In the genomic region with DNA sequence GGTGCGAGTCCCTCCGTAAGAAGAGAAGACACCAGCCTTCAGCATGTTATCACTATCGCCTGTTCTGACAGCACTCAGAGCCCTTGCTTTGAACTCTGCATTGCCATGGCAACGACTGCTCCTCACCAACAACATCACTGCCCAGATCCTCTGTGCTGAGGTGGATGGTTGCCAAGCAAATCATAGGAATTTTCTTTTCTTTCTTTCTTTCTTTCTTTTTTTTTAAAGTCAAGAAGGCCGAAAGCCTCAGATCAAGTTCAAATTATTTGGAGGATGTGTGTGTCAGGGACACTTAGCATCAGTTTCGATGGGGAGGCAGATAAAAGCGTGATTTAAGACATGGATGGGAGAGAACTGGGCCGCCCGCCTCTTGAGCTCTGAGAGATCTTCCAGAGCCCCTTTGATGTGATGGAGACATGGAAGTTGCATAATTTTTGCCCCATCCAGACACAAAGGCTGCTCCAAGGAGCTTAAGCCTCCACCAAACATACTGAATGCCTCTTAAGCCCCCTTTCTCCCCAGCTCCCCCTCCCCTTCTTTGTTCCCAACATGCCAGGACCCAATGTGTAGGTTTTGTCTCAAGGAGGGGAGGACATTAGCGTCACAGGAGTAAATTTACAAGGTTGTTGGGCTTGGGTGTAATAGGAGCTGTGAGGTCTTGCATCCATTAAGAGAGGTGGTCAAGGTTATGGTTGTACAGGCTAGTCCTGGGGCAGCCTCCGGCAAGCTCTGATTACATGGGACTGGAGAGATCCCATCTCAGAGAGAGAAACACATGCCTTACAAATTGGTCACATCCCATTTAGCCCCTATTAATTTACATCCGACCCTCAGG, we compare ENCODE assay signal across 8 mouse cellular contexts.
DNase-seq lines count a peak whose midpoint lies in the region; ATAC-seq lines count a peak whose summit lies in the region.

No protein-coding gene starts in this region.

- H3K27ac ChIP-seq in hindbrain, embryonic 11.5 days (ENCODE audit: low read depth, low read length): peak overlapping the region; percentile 91

- no peaks in the 10 kb centered on the region for H3K9me3 ChIP-seq in hindbrain, embryonic 11.5 days (ENCODE audit: control insufficient read depth, low read length)

- no peak overlapping the region for H3K9ac ChIP-seq in hindbrain, embryonic 11.5 days (ENCODE audit: low read depth, low read length)

- 35% methylated on average over 12 of the region's 12 CpGs for WGBS in hindbrain, embryonic 11.5 days

- H3K4me2 ChIP-seq in hindbrain, embryonic 11.5 days (replicated peaks; ENCODE audit: low read depth, low read length): 0 out of 2 replicates have a peak overlapping the region, but pooled peaks have one; percentile 2

- no peak overlapping the region for H3K4me3 ChIP-seq in hindbrain, embryonic 11.5 days (ENCODE audit: low read depth, low read length)

- H3K27me3 ChIP-seq in hindbrain, embryonic 11.5 days (ENCODE audit: control insufficient read depth, insufficient read depth, low read length): no peaks in the 10 kb centered on the region

- peaks cover 10% of the 10 kb centered on the region for H3K4me1 ChIP-seq in hindbrain, embryonic 11.5 days (replicated peaks; ENCODE audit: control insufficient read depth, insufficient read depth, low read length)

- ATAC-seq in hindbrain, embryonic 11.5 days (ENCODE audit: low FRiP score): peak; percentile 66

- H3K36me3 ChIP-seq in hindbrain, embryonic 11.5 days (ENCODE audit: control insufficient read depth, insufficient read depth, low read length): no peaks in the 10 kb centered on the region

- peak; percentile 47 for DNase-seq in NIH3T3 (ENCODE audit: low read depth)
- DNase-seq in brain, adult 2 months (ENCODE audit: low read depth, low spot score): peak; percentile 63
- DNase-seq in hindbrain, embryonic 11.5 days (ENCODE audit: low spot score): peak; percentile 63
- peak; percentile 79 for DNase-seq in lung, postnatal 10 days
- no peak for DNase-seq in thymus, postnatal 14 days
- no peak for DNase-seq in gastrocnemius, adult 8-10 months (ENCODE audit: low spot score in 2 of 2)
- DNase-seq in frontal cortex, postnatal 10 days (ENCODE audit: low spot score in 2 of 2): no peak
- DNase-seq in right cerebral cortex, postnatal 36 days (ENCODE audit: low spot score in 2 of 2): no peak

Comparison
In these comparisons a context has a peak if more than half of its experiments do, and no peak if none do; other contexts are left out.
1. DNase-seq: peak in NIH3T3 (single experiment), brain, adult 2 months (single experiment), hindbrain, embryonic 11.5 days (single experiment) and lung, postnatal 10 days (single experiment); none in thymus, postnatal 14 days (single experiment), gastrocnemius, adult 8-10 months (0 of 2), frontal cortex, postnatal 10 days (0 of 2) and right cerebral cortex, postnatal 36 days (0 of 2).